ENCODE assay signal across 16 mouse cellular contexts in genomic region chr4:125601301-125601700, GRCm38 (mm10).
"Had no signal": no experiment of that assay in that cellular context is flagged by ENCODE, and none has a peak within 500 bp of the region (broad histone marks: within the 10 kb centered on the region; RNA-seq: fewer than 3 reads in every experiment).

No protein-coding gene starts in this region.

- H3K4me3 ChIP-seq: neural tube, embryonic 12.5 days; neural tube, embryonic 13.5 days; neural tube, embryonic 15.5 days; stomach, embryonic 15.5 days had no signal

- H3K9me3 ChIP-seq: neural tube, embryonic 12.5 days; neural tube, embryonic 13.5 days; neural tube, embryonic 15.5 days; stomach, embryonic 15.5 days had no signal

- H3K27ac ChIP-seq: neural tube, embryonic 12.5 days; neural tube, embryonic 13.5 days; neural tube, embryonic 15.5 days; stomach, embryonic 15.5 days had no signal

- H3K36me3 ChIP-seq: neural tube, embryonic 12.5 days; neural tube, embryonic 13.5 days; neural tube, embryonic 15.5 days; stomach, embryonic 15.5 days had no signal

- H3K9ac ChIP-seq: neural tube, embryonic 12.5 days; neural tube, embryonic 15.5 days; stomach, embryonic 15.5 days had no signal

- H3K4me2 ChIP-seq: neural tube, embryonic 12.5 days; neural tube, embryonic 13.5 days; neural tube, embryonic 15.5 days; stomach, embryonic 15.5 days had no signal

- H3K4me1 ChIP-seq: stomach, embryonic 15.5 days had no signal

- H3K27me3 ChIP-seq: neural tube, embryonic 12.5 days; stomach, embryonic 15.5 days had no signal

- DNase-seq: retina, postnatal 1 day; right cerebral cortex, adult 18-20 months; right cerebral cortex, postnatal 14 days; right cerebral cortex, postnatal 25 days; right cerebral cortex, postnatal 4 days; spleen, adult 18-20 months; thymus, adult 18-20 months; thymus, adult 2 months; thymus, postnatal 14 days; thymus, postnatal 25 days; thymus, postnatal 36 days; thymus, postnatal 4 days had no signal
